Mouse (Mus musculus) megakaryocyte, embryonic 14.5 days (primary cell): ENCODE data around the gene Hip1r. TPM values are rescaled to one million over a fixed set of nuclear protein-coding genes. Genes with fewer than 3 reads are reported as not detected.

ENCODE experiments used
- H3K27me3 ChIP-seq: replicated peaks from 2 replicates; pipeline ENCODE3; 2012; ENCODE audit warnings: inconsistent platforms
- H3K36me3 ChIP-seq: replicated peaks from 2 replicates; pipeline ENCODE3; 2012; ENCODE audit warnings: low read length, inconsistent platforms, mixed read lengths
- H3K4me1 ChIP-seq: 2 replicates; pipeline ENCODE4 v1.6.1; 2012; ENCODE audit warnings: inconsistent platforms
- H3K4me3 ChIP-seq: replicated peaks from 2 replicates; pipeline ENCODE3; 2012; ENCODE audit warnings: moderate library complexity, mild to moderate bottlenecking, inconsistent platforms
- H3K9me3 ChIP-seq: 2 replicates; pipeline ENCODE4 v1.6.1; 2012; ENCODE audit warnings: inconsistent platforms
- FLI1 ChIP-seq: IDR thresholded peaks from 2 replicates; pipeline ENCODE4 v1.6.1; 2012; ENCODE audit warnings: low read length, inconsistent platforms, mixed read lengths
- GATA1 ChIP-seq: IDR thresholded peaks from 3 replicates; pipeline ENCODE4 v1.6.1; 2012; ENCODE audit warnings: mixed read lengths, low read length, inconsistent platforms, borderline replicate concordance
- polyA plus RNA-seq: library from polyadenylated mRNA; stranded (reverse); fragments of >175 nt; gene quantifications from 2 replicates; pipeline ENCODE4 v1.2.3, GENCODE M21; 2012; ENCODE audit warnings: low replicate concordance; ENCODE audit not compliant: insufficient read depth

Hip1r gene
- polyA plus RNA-seq, 1 experiment = 11.0 TPM

GRCm38 (mm10) chr5:124003375-124003774, 29.9 kb downstream of the Hip1r start:
- Histone ChIP-seq H3K4me1 (peaks cover 87% of the 10 kb centered on the region), H3K9me3 (no peaks in the 10 kb centered on the region), H3K4me3 (no peak overlapping the region), H3K27me3 (no peaks in the 10 kb centered on the region), H3K36me3 (peaks cover 93% of the 10 kb centered on the region)
- TF ChIP-seq GATA1 (no peak), FLI1 (no peak)

- Histone ChIP-seq H3K27me3 (no peaks in the 10 kb centered on the region), H3K9me3 (no peaks in the 10 kb centered on the region), H3K36me3 (peaks cover 99% of the 10 kb centered on the region), H3K4me3 (no peak overlapping the region), H3K4me1 (peaks cover 89% of the 10 kb centered on the region)
- TF ChIP-seq GATA1 (no peak), FLI1 (no peak)
Observed at GRCm38 (mm10) chr5:124004356-124005150, 31.1 kb downstream of the Hip1r start.

- H3K9me3 ChIP-seq = no peaks in the 10 kb centered on the region
- peaks cover 93% of the 10 kb centered on the region for H3K4me1 ChIP-seq
- H3K36me3 ChIP-seq = peaks cover 99% of the 10 kb centered on the region
- no peak for TF ChIP-seq FLI1
- no peak for TF ChIP-seq GATA1
- no peaks in the 10 kb centered on the region for H3K27me3 ChIP-seq
- no peak overlapping the region for H3K4me3 ChIP-seq
Observed at GRCm38 (mm10) chr5:124005151-124005500, 31.7 kb downstream of the Hip1r start.

GRCm38 (mm10) chr5:124005591-124005990, 32.2 kb downstream of the Hip1r start:
- no peaks in the 10 kb centered on the region for H3K27me3 ChIP-seq
- no peak overlapping the region for H3K4me3 ChIP-seq
- no peak for TF ChIP-seq FLI1
- no peak for TF ChIP-seq GATA1
- H3K9me3 ChIP-seq = no peaks in the 10 kb centered on the region
- H3K36me3 ChIP-seq = peaks cover 99% of the 10 kb centered on the region
- peaks cover 93% of the 10 kb centered on the region for H3K4me1 ChIP-seq

- TF ChIP-seq GATA1 (no peak), FLI1 (no peak)
- H3K4me3 ChIP-seq = no peak overlapping the region
Observed at GRCm38 (mm10) chr5:124006082-124006873, 32.9 kb downstream of the Hip1r start.

GRCm38 (mm10) chr5:124006891-124007491, 33.6 kb downstream of the Hip1r start:
- H3K4me3 ChIP-seq = no peak overlapping the region
- H3K4me1 ChIP-seq = peaks cover 93% of the 10 kb centered on the region
- H3K9me3 ChIP-seq = no peaks in the 10 kb centered on the region
- peaks cover 98% of the 10 kb centered on the region for H3K36me3 ChIP-seq
- H3K27me3 ChIP-seq = no peaks in the 10 kb centered on the region
- TF ChIP-seq GATA1 (no peak), FLI1 (no peak)

More at GRCm38 (mm10) chr5:124006082-124006873, 32.9 kb downstream of the Hip1r start:
- no peaks in the 10 kb centered on the region for H3K9me3 ChIP-seq
- no peaks in the 10 kb centered on the region for H3K27me3 ChIP-seq
- peaks cover 99% of the 10 kb centered on the region for H3K36me3 ChIP-seq
- peaks cover 93% of the 10 kb centered on the region for H3K4me1 ChIP-seq

- TF ChIP-seq GATA1 (no peak), FLI1 (no peak)
- Histone ChIP-seq H3K9me3 (no peaks in the 10 kb centered on the region), H3K4me1 (peaks cover 96% of the 10 kb centered on the region), H3K27me3 (no peaks in the 10 kb centered on the region), H3K4me3 (peak overlapping the region; percentile 65), H3K36me3 (peaks cover 97% of the 10 kb centered on the region)
Observed at GRCm38 (mm10) chr5:124010077-124010476, 36.6 kb downstream of the Hip1r start.

- Histone ChIP-seq H3K4me1 (peaks cover 97% of the 10 kb centered on the region), H3K4me3 (peak overlapping the region; percentile 89), H3K36me3 (peaks cover 93% of the 10 kb centered on the region), H3K9me3 (no peaks in the 10 kb centered on the region), H3K27me3 (no peaks in the 10 kb centered on the region)
- TF ChIP-seq FLI1 (no peak), GATA1 (no peak)
Observed at GRCm38 (mm10) chr5:124010910-124011655, 37.7 kb downstream of the Hip1r start.

GRCm38 (mm10) chr5:124011927-124012326, 38.5 kb downstream of the Hip1r start:
- Histone ChIP-seq H3K27me3 (no peaks in the 10 kb centered on the region), H3K4me3 (peak overlapping the region; percentile 89), H3K36me3 (peaks cover 93% of the 10 kb centered on the region), H3K9me3 (no peaks in the 10 kb centered on the region), H3K4me1 (peaks cover 97% of the 10 kb centered on the region)
- TF ChIP-seq GATA1 (no peak), FLI1 (no peak)
